Mouse (Mus musculus) spleen, adult 2 months (tissue): ENCODE results near the gene A930004D18Rik.

Experiments used
- CTCF ChIP-seq: fragments of 200-500 bp; IDR thresholded peaks from 2 replicates; pipeline ENCODE4 v1.5.1; 2011; ENCODE audit warnings: mild to moderate bottlenecking, inconsistent platforms; ENCODE audit not compliant: insufficient read depth, insufficient read length, insufficient replicate concordance; ENCODE audit errors: extremely low read depth
- POLR2A ChIP-seq: fragments of 200-500 bp; IDR thresholded peaks from 2 replicates; pipeline ENCODE4 v1.6.1; 2011; ENCODE audit warnings: low read depth, low read length, inconsistent platforms

DNA sequence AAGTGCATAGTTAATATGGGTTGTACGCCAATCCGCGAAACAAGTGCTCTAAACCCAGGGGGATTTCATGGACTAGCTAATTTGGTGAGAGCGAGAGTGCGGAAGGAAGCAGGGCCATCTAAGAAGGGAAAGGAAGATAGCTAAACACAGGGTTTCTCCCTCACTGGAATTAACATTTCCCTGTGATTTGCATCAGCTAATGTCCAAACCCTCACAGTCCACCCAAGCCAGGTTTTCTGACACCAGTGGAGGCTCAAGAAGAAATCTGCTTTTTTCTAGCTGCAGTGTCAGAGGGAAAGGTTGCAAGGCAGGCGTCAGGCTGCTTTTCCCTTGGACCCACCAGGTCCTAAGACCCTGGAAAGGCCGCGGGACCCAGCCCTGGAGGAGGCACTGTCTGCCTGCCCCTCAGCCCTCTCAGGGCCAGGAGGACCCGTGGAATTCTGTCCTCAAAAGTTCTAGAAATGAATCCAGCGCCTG is 1.4 kb upstream of the A930004D18Rik start:
- TF ChIP-seq CTCF (no peak), POLR2A (no peak)
